In genomic region chr4:137993821-137994561, GRCm38 (mm10) we compare ENCODE assay signal across 8 mouse cellular contexts. TPM values are rescaled to one million over a fixed set of nuclear protein-coding genes. Genes with fewer than 3 reads are reported as not detected.
A peak's percentile ranks its signal among the peaks of the same experiment; 100 is the strongest.
DNase-seq lines count a peak whose midpoint lies in the region; ATAC-seq and TF ChIP-seq lines count a peak whose summit lies in the region.

No protein-coding gene starts in this region.

- no peaks in the 10 kb centered on the region for H3K9me3 ChIP-seq in embryonic facial prominence, embryonic 14.5 days (ENCODE audit: control insufficient read depth, low read length)
- H3K9me3 ChIP-seq in heart, postnatal 0 days (replicated peaks; ENCODE audit: control insufficient read depth, low read length): 0 out of 2 replicates have a peak, but pooled peaks cover 3% of the 10 kb centered on the region

- H3K36me3 ChIP-seq in embryonic facial prominence, embryonic 14.5 days (ENCODE audit: control insufficient read depth, insufficient read depth, low read length): peaks cover 29% of the 10 kb centered on the region
- peaks cover 6% of the 10 kb centered on the region for H3K36me3 ChIP-seq in heart, postnatal 0 days (replicated peaks; ENCODE audit: control insufficient read depth, insufficient read depth, low read length)
- H3K36me3 ChIP-seq in macrophage (ENCODE audit: inconsistent target): peaks cover 18% of the 10 kb centered on the region

- no peak for ATAC-seq in embryonic facial prominence, embryonic 14.5 days (ENCODE audit: low read depth)
- peak; percentile 7; the same call in 1 of the 2 replicates for ATAC-seq in heart, postnatal 0 days (ENCODE audit: insufficient read depth, low read depth)

- H3K79me2 ChIP-seq in macrophage (ENCODE audit: inconsistent target): peaks cover 44% of the 10 kb centered on the region

- H3K27me3 ChIP-seq in embryonic facial prominence, embryonic 14.5 days (replicated peaks; ENCODE audit: control insufficient read depth, insufficient read depth, low read length): 0 out of 2 replicates have a peak, but pooled peaks cover 4% of the 10 kb centered on the region
- H3K27me3 ChIP-seq in heart, postnatal 0 days (ENCODE audit: control insufficient read depth, insufficient read depth, low read length): no peaks in the 10 kb centered on the region

- peak overlapping the region; percentile 98 for H3K9ac ChIP-seq in embryonic facial prominence, embryonic 14.5 days (ENCODE audit: low read depth, low read length)
- H3K9ac ChIP-seq in heart, postnatal 0 days (replicated peaks; ENCODE audit: low read depth, low read length): peak overlapping the region; percentile 98

- DNase-seq in CD8-positive naive resting alpha-beta T cell, adult 2 months (ENCODE audit: low read depth in 2 of 2, low spot score in 2 of 2): peak; percentile 32 to 33
- DNase-seq in adrenal gland, postnatal 14 days: peak; percentile 68
- DNase-seq in embryonic facial prominence, embryonic 14.5 days (ENCODE audit: low spot score): no peak
- peak; percentile 22 for DNase-seq in heart, postnatal 0 days (ENCODE audit: low spot score)
- DNase-seq in layer of hippocampus, postnatal 10 days (ENCODE audit: low spot score in 2 of 2): peak; percentile 55 to 57
- peak; percentile 41 for DNase-seq in right cerebral cortex, postnatal 25 days
- no peak for DNase-seq in frontal cortex, adult 2 months (ENCODE audit: extremely low spot score in 1 of 2, low spot score in 1 of 2)

- TF ChIP-seq EP300 in heart, postnatal 0 days (IDR thresholded peaks at IDR 0.05; ENCODE audit: low read depth): no peak

- under 1% methylated on average over 7 of the region's 60 CpGs for WGBS in embryonic facial prominence, embryonic 14.5 days
- WGBS in heart, postnatal 0 days: under 1% methylated on average over 45 of the region's 60 CpGs
- WGBS in macrophage (ENCODE audit: missing documents): under 1% methylated on average over 47 of the region's 60 CpGs

- H3K4me1 ChIP-seq in embryonic facial prominence, embryonic 14.5 days (ENCODE audit: control insufficient read depth, insufficient read depth, low read length): peaks cover 17% of the 10 kb centered on the region
- peaks cover 26% of the 10 kb centered on the region for H3K4me1 ChIP-seq in heart, postnatal 0 days (ENCODE audit: control insufficient read depth, insufficient read depth)

- H3K4me2 ChIP-seq in embryonic facial prominence, embryonic 14.5 days (ENCODE audit: low read depth, low read length): peak overlapping the region; percentile 75
- peak overlapping the region; percentile 84 for H3K4me2 ChIP-seq in heart, postnatal 0 days (ENCODE audit: low read depth, low read length)

- peak overlapping the region; percentile 91 for H3K27ac ChIP-seq in embryonic facial prominence, embryonic 14.5 days (replicated peaks; ENCODE audit: low read depth, low read length)
- peak overlapping the region; percentile 93 for H3K27ac ChIP-seq in heart, postnatal 0 days (ENCODE audit: low read depth)
- H3K27ac ChIP-seq in macrophage: peak overlapping the region; percentile 95

- H3K4me3 ChIP-seq in embryonic facial prominence, embryonic 14.5 days (ENCODE audit: low read depth, low read length): peak overlapping the region; percentile 99
- peak overlapping the region; percentile 96 for H3K4me3 ChIP-seq in heart, postnatal 0 days (ENCODE audit: low read depth, low read length)
- H3K4me3 ChIP-seq in macrophage (ENCODE audit: inconsistent target): peak overlapping the region; percentile 81

- TF ChIP-seq CTCF in heart, postnatal 0 days (IDR thresholded peaks at IDR 0.05; ENCODE audit: low read depth): no peak

RNA-seq across cellular contexts. Expression of gene Eif4g3, which starts 1.2 kb away (rescaled TPM):
- 104 and 107 TPM in 2 replicates for total RNA-seq in adrenal gland, postnatal 14 days (2021)
- polyA plus RNA-seq in embryonic facial prominence, embryonic 14.5 days (2014; fragmentation: Nextera tagmentation; extraction: Ambion mirVana): 33.9 and 35.4 TPM in 2 replicates
- total RNA-seq in heart, postnatal 0 days (2014; rRNA removed; ENCODE audit: low replicate concordance): 10.7 and 15.9 TPM in 2 replicates
- 9.8 and 11.1 TPM in 2 replicates for polyA plus RNA-seq in heart, postnatal 0 days (2015; fragmentation: Nextera tagmentation; extraction: Ambion mirVana)
- 100 to 1,000 TPM; 161 to 164 TPM for total RNA-seq in layer of hippocampus, postnatal 10 days (2021)
- 100 to 1,000 TPM; 128 to 496 (median 390) TPM for total RNA-seq in macrophage (2018; cell fraction: chromatin; rRNA removed)
- 10 to 100 TPM; 48.7 to 91.0 (median 69.5) TPM for total RNA-seq in macrophage (2018; cell fraction: cytosol; rRNA removed)
- total RNA-seq in macrophage (2018; cell fraction: nucleus; rRNA removed): 100 to 1,000 TPM; 125 to 331 (median 212) TPM
- 52.6 to 97.4 TPM (median 70.3 TPM) in 3 replicates for polyA plus RNA-seq in macrophage (2018)
- polyA plus RNA-seq in frontal cortex, adult 2 months (2012; rRNA removed): 134 and 149 TPM in 2 replicates

Comparison
In these comparisons a context has a peak if more than half of its experiments do, and no peak if none do; other contexts are left out.
1. DNase-seq: peak in CD8-positive naive resting alpha-beta T cell, adult 2 months (2 of 2), adrenal gland, postnatal 14 days (single experiment), heart, postnatal 0 days (single experiment), layer of hippocampus, postnatal 10 days (2 of 2) and right cerebral cortex, postnatal 25 days (single experiment); none in embryonic facial prominence, embryonic 14.5 days (single experiment) and frontal cortex, adult 2 months (0 of 2).
2. Peak in every context shown above with its lines, with median percentiles within 50 percentile points of each other: H3K27ac ChIP-seq and H3K4me3 ChIP-seq.